Comparison of ENCODE assay signal across 23 mouse cellular contexts in the genomic region with DNA sequence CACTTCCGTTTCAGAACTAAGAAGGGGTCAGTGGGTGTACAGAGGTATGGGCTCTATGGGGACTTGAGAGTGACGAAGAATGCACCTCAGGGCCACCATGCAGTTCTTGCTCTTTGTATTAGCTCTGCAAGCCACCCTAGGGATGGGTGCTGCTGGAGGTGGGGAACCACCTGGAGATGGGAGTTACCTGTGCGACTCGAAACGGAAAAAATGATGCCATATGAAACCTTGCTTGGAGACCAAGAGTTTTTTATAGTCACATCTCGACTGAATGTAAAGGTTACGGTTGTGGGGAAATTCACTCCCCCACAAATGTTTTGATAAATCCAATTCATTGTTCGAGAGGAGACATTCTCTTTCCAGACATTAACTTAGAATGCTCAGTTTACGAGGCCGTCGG.
DNase-seq lines count a peak whose midpoint lies in the region; ATAC-seq lines count a peak whose summit lies in the region.
"Had no signal": no experiment of that assay in that cellular context is flagged by ENCODE, and none has a peak within 500 bp of the region (broad histone marks: within the 10 kb centered on the region; RNA-seq: fewer than 3 reads in every experiment).

No protein-coding gene starts in this region.

- intact Hi-C loops in left cerebral cortex, postnatal 25 days (cut with DNase I): no loop called here

- 63% methylated on average over 11 of the region's 11 CpGs for WGBS in kidney, embryonic 15.5 days

- no peak overlapping the region for H3K9ac ChIP-seq in kidney, embryonic 15.5 days
- H3K9ac ChIP-seq: forebrain, embryonic 13.5 days; hindbrain, embryonic 12.5 days; hindbrain, embryonic 15.5 days had no signal

- 0 out of 2 replicates have a peak, but pooled peaks cover 6% of the 10 kb centered on the region for H3K9me3 ChIP-seq in kidney, embryonic 15.5 days (replicated peaks)
- H3K9me3 ChIP-seq: G1E; hindbrain, embryonic 12.5 days; hindbrain, embryonic 15.5 days had no signal

- peaks cover 69% of the 10 kb centered on the region for H3K36me3 ChIP-seq in kidney, embryonic 15.5 days
- H3K36me3 ChIP-seq: G1E had no signal

- no peak for DNase-seq in kidney, postnatal 36 days
- DNase-seq in induced T-regulatory cell, adult 2 months (ENCODE audit: low read depth): peak; percentile 74
- no peak for DNase-seq in left cerebral cortex, postnatal 25 days (ENCODE audit: low spot score in 2 of 2)
- DNase-seq: adrenal gland, adult 8-10 months; adrenal gland, postnatal 25 days; cerebellum, adult 18-20 months; cerebellum, adult 9-10 months; cerebellum, postnatal 14 days; gastrocnemius, adult 2 months; gastrocnemius, postnatal 14 days; heart, adult 11 months had no signal

- no peaks in the 10 kb centered on the region for H3K27me3 ChIP-seq in kidney, embryonic 15.5 days
- H3K27me3 ChIP-seq: forebrain, embryonic 13.5 days; hindbrain, embryonic 12.5 days; hindbrain, embryonic 15.5 days; Patski had no signal

- peaks cover 25% of the 10 kb centered on the region for H3K4me1 ChIP-seq in kidney, embryonic 15.5 days
- H3K4me1 ChIP-seq: forebrain, embryonic 10.5 days; forebrain, embryonic 13.5 days; hindbrain, embryonic 12.5 days; hindbrain, embryonic 15.5 days had no signal

- H3K27ac ChIP-seq in kidney, embryonic 15.5 days: 0 out of 2 replicates have a peak overlapping the region, but pooled peaks have one; percentile 3
- H3K27ac ChIP-seq: forebrain, embryonic 10.5 days; forebrain, embryonic 13.5 days; gastrocnemius, adult 2 months; hindbrain, embryonic 12.5 days; hindbrain, embryonic 15.5 days had no signal

- no peak overlapping the region for H3K4me2 ChIP-seq in kidney, embryonic 15.5 days
- H3K4me2 ChIP-seq: forebrain, embryonic 13.5 days; heart, embryonic 11.5 days; hindbrain, embryonic 12.5 days; hindbrain, embryonic 15.5 days had no signal

- H3K4me3 ChIP-seq in kidney, embryonic 15.5 days (replicated peaks): no peak overlapping the region
- H3K4me3 ChIP-seq: forebrain, embryonic 10.5 days; forebrain, embryonic 13.5 days; gastrocnemius, adult 2 months; hindbrain, embryonic 12.5 days; hindbrain, embryonic 15.5 days had no signal

- no peak for ATAC-seq in kidney, embryonic 15.5 days (replicated peaks; ENCODE audit: low FRiP score)
- peak; percentile 65 for ATAC-seq in CD4-positive, CD25-positive, alpha-beta regulatory T cell, adult 4 months
- no peak for ATAC-seq in megakaryocyte-erythroid progenitor cell, adult 5-6 weeks (replicated peaks; ENCODE audit: low FRiP score, low TSS enrichment, poor library complexity, severe bottlenecking)
- ATAC-seq: forebrain, embryonic 13.5 days; forebrain, embryonic 16.5 days; intestine, embryonic 16.5 days; Patski had no signal
